Mouse (Mus musculus) small intestine, adult 2 months (tissue): Measurements from ENCODE around the gene Tcf7. TPM values are rescaled to one million over a fixed set of nuclear protein-coding genes. Genes with fewer than 3 reads are reported as not detected.
"Not testable (repeated sequence)": the region's sequence is repeated elsewhere in the genome, so short reads cannot be mapped to it uniquely, and the experiment has no call there.

ENCODE experiments used
- H3K27ac ChIP-seq: fragments of 200-500 bp; 2 replicates; pipeline ENCODE4 v1.5.1; 2012; ENCODE audit warnings: low read depth, low read length, control low read depth, inconsistent platforms; ENCODE audit not compliant: insufficient read depth
- H3K27me3 ChIP-seq: fragments of 200-500 bp; 2 replicates; pipeline ENCODE4 v1.6.1; 2012; ENCODE audit warnings: mild to moderate bottlenecking, moderate library complexity, low read length, inconsistent platforms; ENCODE audit not compliant: control insufficient read depth, insufficient read depth
- H3K36me3 ChIP-seq: fragments of 200-500 bp; 2 replicates; pipeline ENCODE4 v1.6.1; 2012; ENCODE audit warnings: mild to moderate bottlenecking, low read length, control low read depth, inconsistent platforms; ENCODE audit not compliant: control insufficient read depth, insufficient read depth
- H3K4me1 ChIP-seq: fragments of 200-500 bp; 2 replicates; pipeline ENCODE4 v1.6.1; 2012; ENCODE audit warnings: low read length, inconsistent platforms, mixed read lengths; ENCODE audit not compliant: control insufficient read depth, insufficient read depth, insufficient read length
- H3K4me3 ChIP-seq: fragments of 200-500 bp; 2 replicates; pipeline ENCODE4 v1.5.1; 2012; ENCODE audit warnings: low read depth, mild to moderate bottlenecking, control low read depth, inconsistent platforms, low read length, moderate library complexity
- CTCF ChIP-seq: fragments of 200-500 bp; IDR thresholded peaks from 2 replicates; pipeline ENCODE4 v1.5.1; 2012; ENCODE audit warnings: low read depth, mild to moderate bottlenecking, control low read depth, inconsistent platforms, low read length, moderate library complexity, mixed read lengths; ENCODE audit not compliant: insufficient replicate concordance, insufficient read length; ENCODE audit errors: extremely low read depth
- POLR2A ChIP-seq: fragments of 200-500 bp; IDR thresholded peaks from 2 replicates; pipeline ENCODE4 v1.6.1; 2012; ENCODE audit warnings: low read depth, mild to moderate bottlenecking, control low read depth, inconsistent platforms, low read length, moderate library complexity
- WGBS: fragments of 180-500 bp; shearing (Covaris S2); methylation state at CpG from one replicate; pipeline ENCODE4 v1.1.7; 2018; 5-methylcytosine and 5-hydroxymethylcytosine counted together
- polyA plus RNA-seq: library from polyadenylated mRNA; depleted of rRNA; stranded (reverse); fragments of >200 nt; gene quantifications from 2 replicates; pipeline ENCODE4 v1.2.3, GENCODE M21; 2012; rRNA removed

Gene Tcf7
- polyA plus RNA-seq, 1 experiment, result 10.7 TPM

- Histone ChIP-seq H3K27me3 (no peaks in the 10 kb centered on the region), H3K36me3 (no peaks in the 10 kb centered on the region), H3K27ac (peak overlapping the region; percentile 98), H3K4me1 (peaks cover 13% of the 10 kb centered on the region; the same call in 1 of the 2 replicates), H3K4me3 (peak overlapping the region; percentile 43; the same call in 1 of the 2 replicates)
- TF ChIP-seq CTCF, result no peak
- no peak for TF ChIP-seq POLR2A
- 3% methylated on average over 19 of the region's 19 CpGs for WGBS
Measured at GRCm38 (mm10) chr11:52223968-52224682, 58.7 kb downstream of the Tcf7 start.

- peaks cover 13% of the 10 kb centered on the region; the same call in 1 of the 2 replicates for H3K4me1 ChIP-seq
- 53% methylated on average over 6 of the region's 6 CpGs for WGBS
- no peak overlapping the region for H3K27ac ChIP-seq
- no peak overlapping the region for H3K4me3 ChIP-seq
- no peak for TF ChIP-seq CTCF
- no peak for TF ChIP-seq POLR2A
- no peaks in the 10 kb centered on the region for H3K36me3 ChIP-seq
- no peaks in the 10 kb centered on the region for H3K27me3 ChIP-seq
Measured at GRCm38 (mm10) chr11:52222891-52223290, 59.9 kb downstream of the Tcf7 start.

- WGBS, result 84% methylated on average over 6 of the region's 6 CpGs
Measured at GRCm38 (mm10) chr11:52221921-52222320, 60.9 kb downstream of the Tcf7 start.

GRCm38 (mm10) chr11:52220282-52220681 is 62.5 kb downstream of the Tcf7 start:
- peak; percentile 76; the same call in 1 of the 2 replicates for TF ChIP-seq CTCF
- TF ChIP-seq POLR2A, result no peak
- peaks cover 13% of the 10 kb centered on the region; the same call in 1 of the 2 replicates for H3K4me1 ChIP-seq
- no peak overlapping the region for H3K4me3 ChIP-seq
- no peaks in the 10 kb centered on the region for H3K27me3 ChIP-seq
- no peak overlapping the region for H3K27ac ChIP-seq
- no peaks in the 10 kb centered on the region for H3K36me3 ChIP-seq
- 7% methylated on average over 4 of the region's 4 CpGs for WGBS

More at GRCm38 (mm10) chr11:52221921-52222320, 60.9 kb downstream of the Tcf7 start:
- not testable (repeated sequence) for H3K4me3 ChIP-seq, H3K27ac ChIP-seq, H3K36me3 ChIP-seq, H3K27me3 ChIP-seq
- H3K4me1 ChIP-seq, result peaks cover 13% of the 10 kb centered on the region; the same call in 1 of the 2 replicates

- no peak for TF ChIP-seq POLR2A
- no peak for TF ChIP-seq CTCF
- Histone ChIP-seq H3K4me1 (no peaks in the 10 kb centered on the region), H3K27ac (no peak within 1 kb of the TSS)
Measured at GRCm38 (mm10) chr11:52213887-52214286, 68.9 kb downstream of the Tcf7 start, which contains the start of gene Olfr1371. Gene Olfr1371 (minus strand): TSS chr11:52213987.

More at GRCm38 (mm10) chr11:52213887-52214286, 68.9 kb downstream of the Tcf7 start, which contains the start of gene Olfr1371:
- Histone ChIP-seq H3K36me3 (no peaks in the 10 kb centered on the region), H3K27me3 (no peaks in the 10 kb centered on the region), H3K4me3 (no peak within 1 kb of the TSS)

Other genes starting within 250 kb of the Tcf7 start
- gene Ppp2ca, start 184.3 kb downstream of the Tcf7 start, polyA plus RNA-seq, result 11.9 and 27.0 TPM in 2 replicates
- not detected in 2 replicates for gene Olfr1373, start 137.5 kb downstream of the Tcf7 start, polyA plus RNA-seq
- not detected in 2 replicates for gene Olfr1371, start 69.0 kb downstream of the Tcf7 start, polyA plus RNA-seq
- 4.1 and 7.5 TPM in 2 replicates for gene Skp1a, start 51.0 kb downstream of the Tcf7 start, polyA plus RNA-seq
- 23.1 and 47.0 TPM in 2 replicates for gene Vdac1, start 77.8 kb upstream of the Tcf7 start, polyA plus RNA-seq
- gene 9530068E07Rik, start 113.4 kb upstream of the Tcf7 start, polyA plus RNA-seq, result 69.8 and 80.0 TPM in 2 replicates